Mouse (Mus musculus) kidney, adult 2 months (tissue): ENCODE results near the gene Glis2.

ENCODE experiments used
- CTCF ChIP-seq: fragments of 200-500 bp; conservative IDR thresholded peaks from 2 replicates; pipeline ENCODE4 v1.5.1; 2011; ENCODE audit warnings: low read depth, mild to moderate bottlenecking, control low read depth, low read length, moderate library complexity, mixed read lengths; ENCODE audit not compliant: insufficient read depth, insufficient read length
- POLR2A ChIP-seq: fragments of 200-500 bp; IDR thresholded peaks from one replicate; pipeline ENCODE4 v1.6.1; 2011; ENCODE audit warnings: low read depth, low read length, control low read depth

- TF ChIP-seq CTCF (no peak), POLR2A (no peak)
Observed at GRCm38 (mm10) chr16:4544845-4545244, 49.7 kb upstream of the Glis2 start.
